In the genomic region with DNA sequence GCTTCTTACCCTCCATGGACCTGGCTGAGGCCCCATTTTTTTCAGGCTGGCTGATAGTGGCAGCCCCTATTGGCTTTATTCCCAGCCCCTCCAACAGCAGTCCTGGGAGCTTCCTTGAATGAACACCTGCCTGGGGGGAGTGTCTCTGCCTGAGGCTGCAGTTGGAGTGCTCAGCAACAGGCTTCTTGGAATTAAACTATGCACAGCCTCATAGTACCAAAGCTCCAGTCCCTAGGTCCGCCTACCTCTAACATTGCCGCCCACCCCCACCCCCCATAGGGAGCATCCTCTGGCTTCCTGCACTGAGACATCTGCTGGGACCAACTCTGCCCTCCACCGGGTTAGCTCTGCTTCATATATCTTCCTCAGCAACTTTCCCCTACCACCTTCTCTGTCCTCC, we compare ENCODE assay signal across 21 mouse cellular contexts.
DNase-seq lines count a peak whose midpoint lies in the region; ATAC-seq and TF ChIP-seq lines count a peak whose summit lies in the region.
"Had no signal": no experiment of that assay in that cellular context is flagged by ENCODE, and none has a peak within 500 bp of the region (broad histone marks: within the 10 kb centered on the region; RNA-seq: fewer than 3 reads in every experiment).

No protein-coding gene starts in this region.

- ATAC-seq in kidney, embryonic 14.5 days (ENCODE audit: low FRiP score, low TSS enrichment), result 0 out of 2 replicates have a peak, but pooled peaks have one; percentile 22
- ATAC-seq in limb, embryonic 12.5 days (ENCODE audit: insufficient number of reproducible peaks, insufficient read depth, low FRiP score, low TSS enrichment, low read depth), result no peak
- ATAC-seq: activated CD4-positive, CD25-positive, alpha-beta regulatory T cell, adult 4 months; CD4-positive, CD25-positive, alpha-beta regulatory T cell, adult 4 months; forebrain, embryonic 13.5 days; forebrain, postnatal 0 days had no signal

- H3K9me3 ChIP-seq in kidney, embryonic 14.5 days (ENCODE audit: control insufficient read depth, low read length), result no peaks in the 10 kb centered on the region
- H3K9me3 ChIP-seq in E14TG2a.4 (ENCODE audit: low read length), result peaks cover 5% of the 10 kb centered on the region; the same call in 1 of the 2 replicates
- no peaks in the 10 kb centered on the region for H3K9me3 ChIP-seq in limb, embryonic 12.5 days
- H3K9me3 ChIP-seq: forebrain, embryonic 13.5 days; heart, embryonic 12.5 days; hindbrain, embryonic 10.5 days had no signal

- no peaks in the 10 kb centered on the region for H3K27me3 ChIP-seq in kidney, embryonic 14.5 days (ENCODE audit: control insufficient read depth, insufficient read depth, low read length)
- H3K27me3 ChIP-seq in E14TG2a.4 (ENCODE audit: insufficient read depth, low read length), result no peaks in the 10 kb centered on the region
- peaks cover 11% of the 10 kb centered on the region; the same call in 1 of the 2 replicates for H3K27me3 ChIP-seq in limb, embryonic 12.5 days

- no peak overlapping the region for H3K4me2 ChIP-seq in kidney, embryonic 14.5 days (replicated peaks; ENCODE audit: low read depth, low read length)
- no peak overlapping the region for H3K4me2 ChIP-seq in limb, embryonic 12.5 days
- H3K4me2 ChIP-seq: forebrain, embryonic 13.5 days; heart, embryonic 12.5 days; hindbrain, embryonic 14.5 days had no signal

- 54% methylated on average over 3 of the region's 3 CpGs for WGBS in kidney, embryonic 14.5 days
- WGBS in limb, embryonic 12.5 days, result 51% methylated on average over 3 of the region's 3 CpGs
- WGBS in lung, adult 2 months, result 73% methylated on average over 3 of the region's 3 CpGs

- H3K4me1 ChIP-seq in kidney, embryonic 14.5 days (ENCODE audit: control insufficient read depth, insufficient read depth, low read length), result no peaks in the 10 kb centered on the region
- peaks cover 92% of the 10 kb centered on the region for H3K4me1 ChIP-seq in E14TG2a.4 (replicated peaks; ENCODE audit: low read depth, low read length)
- H3K4me1 ChIP-seq in limb, embryonic 12.5 days (replicated peaks), result peaks cover 44% of the 10 kb centered on the region
- peaks cover 6% of the 10 kb centered on the region for H3K4me1 ChIP-seq in lung, adult 2 months (ENCODE audit: control insufficient read depth, insufficient read depth, low read length)

- no peak for TF ChIP-seq CTCF in E14TG2a.4 (conservative IDR thresholded peaks at IDR 0.05; ENCODE audit: low read length)
- TF ChIP-seq CTCF in lung, adult 2 months (IDR thresholded peaks at IDR 0.05; ENCODE audit: insufficient read depth, low read length), result no peak

- no peak for DNase-seq in kidney, adult 9 months
- DNase-seq in R1 (ENCODE audit: low read depth, low spot score), result peak; percentile 87
- no peak for DNase-seq in thymus, postnatal 36 days
- DNase-seq in lung, adult 2 months, result no peak
- DNase-seq: adrenal gland, postnatal 14 days; B cell, adult 2 months; cerebellum, adult 11-12 months; cerebellum, adult 9-11 months; cerebellum, postnatal 36 days; forebrain, postnatal 0 days; gastrocnemius, postnatal 14 days had no signal

- no peak overlapping the region for H3K27ac ChIP-seq in kidney, embryonic 14.5 days (ENCODE audit: low read depth, low read length)
- peak overlapping the region; percentile 37; the same call in 1 of the 2 replicates for H3K27ac ChIP-seq in limb, embryonic 12.5 days
- H3K27ac ChIP-seq: forebrain, embryonic 13.5 days; hindbrain, embryonic 10.5 days; hindbrain, embryonic 14.5 days had no signal

- no peak overlapping the region for H3K9ac ChIP-seq in kidney, embryonic 14.5 days (ENCODE audit: low read depth, low read length)
- no peak overlapping the region for H3K9ac ChIP-seq in limb, embryonic 12.5 days (replicated peaks)
- H3K9ac ChIP-seq: forebrain, embryonic 13.5 days; forebrain, postnatal 0 days; heart, embryonic 12.5 days; hindbrain, embryonic 14.5 days had no signal

- TF ChIP-seq POLR2A in lung, adult 2 months (IDR thresholded peaks at IDR 0.05; ENCODE audit: borderline replicate concordance, extremely low read depth, low read depth, low read length), result no peak

- no peaks in the 10 kb centered on the region for H3K36me3 ChIP-seq in kidney, embryonic 14.5 days (ENCODE audit: control insufficient read depth, insufficient read depth, low read length)
- H3K36me3 ChIP-seq in E14TG2a.4 (ENCODE audit: insufficient read depth, low read length), result no peaks in the 10 kb centered on the region
- H3K36me3 ChIP-seq in limb, embryonic 12.5 days, result no peaks in the 10 kb centered on the region
- H3K36me3 ChIP-seq: G1E; heart, embryonic 12.5 days; hindbrain, embryonic 10.5 days had no signal

- no peak overlapping the region for H3K4me3 ChIP-seq in kidney, embryonic 14.5 days (ENCODE audit: low read length)
- peak overlapping the region; percentile 59 for H3K4me3 ChIP-seq in E14TG2a.4 (replicated peaks; ENCODE audit: low read length)
- no peak overlapping the region for H3K4me3 ChIP-seq in limb, embryonic 12.5 days (replicated peaks)
- no peak overlapping the region for H3K4me3 ChIP-seq in lung, adult 2 months (replicated peaks; ENCODE audit: extremely low read depth, low read depth, low read length)
- H3K4me3 ChIP-seq: forebrain, embryonic 13.5 days; heart, embryonic 12.5 days; hindbrain, embryonic 10.5 days had no signal
